Mouse (Mus musculus): ENCODE results near the gene Amh. TPM values are rescaled to one million over a fixed set of nuclear protein-coding genes. Genes with fewer than 3 reads are reported as not detected.

Amh gene
- 1 to 10 TPM; 2.3 to 3.2 TPM for total RNA-seq (2021)

- no peak for DNase-seq (ENCODE audit: extremely low spot score in 1 of 2, low spot score in 1 of 2)
These were observed at the start of gene Amh for GRCm38 (mm10) chr10:80804916-80805315. TSS of gene Amh (plus strand) at chr10:80805243.

- no peak for DNase-seq (ENCODE audit: extremely low spot score in 1 of 2, low spot score in 1 of 2)
These were observed 49.6 kb upstream of the Amh start for GRCm38 (mm10) chr10:80755291-80756015.

- DNase-seq (ENCODE audit: extremely low spot score in 1 of 2, low spot score in 1 of 2): no peak
These were observed 48.9 kb upstream of the Amh start for GRCm38 (mm10) chr10:80756099-80756498.

- no peak for DNase-seq (ENCODE audit: extremely low spot score in 1 of 2, low spot score in 1 of 2)
These were observed 48.5 kb upstream of the Amh start for GRCm38 (mm10) chr10:80756509-80756908.

GRCm38 (mm10) chr10:80756967-80757366 lies 48.1 kb upstream of the Amh start:
- no peak for DNase-seq (ENCODE audit: extremely low spot score in 1 of 2, low spot score in 1 of 2)

GRCm38 (mm10) chr10:80757717-80758116 lies 47.3 kb upstream of the Amh start:
- peak in 1 of 2 experiments; percentile 39 for DNase-seq (ENCODE audit: extremely low spot score in 1 of 2, low spot score in 1 of 2)

GRCm38 (mm10) chr10:80758651-80759050 lies 46.4 kb upstream of the Amh start:
- DNase-seq (ENCODE audit: extremely low spot score in 1 of 2, low spot score in 1 of 2): no peak

GRCm38 (mm10) chr10:80760596-80761524 lies 44.2 kb upstream of the Amh start:
- DNase-seq (ENCODE audit: extremely low spot score in 1 of 2, low spot score in 1 of 2): no peak

GRCm38 (mm10) chr10:80761821-80762220 lies 43.2 kb upstream of the Amh start:
- DNase-seq (ENCODE audit: extremely low spot score in 1 of 2, low spot score in 1 of 2): no peak

- DNase-seq (ENCODE audit: extremely low spot score in 1 of 2, low spot score in 1 of 2): no peak
These were observed 41.5 kb upstream of the Amh start for GRCm38 (mm10) chr10:80763502-80763901.

GRCm38 (mm10) chr10:80765746-80766145 lies 39.3 kb upstream of the Amh start:
- no peak for DNase-seq (ENCODE audit: extremely low spot score in 1 of 2, low spot score in 1 of 2)

- DNase-seq (ENCODE audit: extremely low spot score in 1 of 2, low spot score in 1 of 2): no peak
These were observed 38.8 kb upstream of the Amh start for GRCm38 (mm10) chr10:80766161-80766815.

- no peak for DNase-seq (ENCODE audit: extremely low spot score in 1 of 2, low spot score in 1 of 2)
These were observed 36.7 kb upstream of the Amh start for GRCm38 (mm10) chr10:80768365-80768764.

- DNase-seq (ENCODE audit: extremely low spot score in 1 of 2, low spot score in 1 of 2): no peak
These were observed 31.2 kb upstream of the Amh start for GRCm38 (mm10) chr10:80773816-80774215.

- DNase-seq (ENCODE audit: extremely low spot score in 1 of 2, low spot score in 1 of 2): peak; percentile 75 to 90
These were observed 30.5 kb upstream of the Amh start for GRCm38 (mm10) chr10:80774549-80774948.

- DNase-seq (ENCODE audit: extremely low spot score in 1 of 2, low spot score in 1 of 2): no peak
These were observed 30.1 kb upstream of the Amh start for GRCm38 (mm10) chr10:80774981-80775380.

GRCm38 (mm10) chr10:80775731-80776130 lies 29.3 kb upstream of the Amh start:
- no peak for DNase-seq (ENCODE audit: extremely low spot score in 1 of 2, low spot score in 1 of 2)

- DNase-seq (ENCODE audit: extremely low spot score in 1 of 2, low spot score in 1 of 2): no peak
These were observed 28.6 kb upstream of the Amh start for GRCm38 (mm10) chr10:80776358-80776869.

- no peak for DNase-seq (ENCODE audit: extremely low spot score in 1 of 2, low spot score in 1 of 2)
These were observed 27.9 kb upstream of the Amh start for GRCm38 (mm10) chr10:80777123-80777522.

GRCm38 (mm10) chr10:80779565-80779964 lies 25.5 kb upstream of the Amh start:
- no peak for DNase-seq (ENCODE audit: extremely low spot score in 1 of 2, low spot score in 1 of 2)

- DNase-seq (ENCODE audit: extremely low spot score in 1 of 2, low spot score in 1 of 2): no peak
These were observed 20.7 kb upstream of the Amh start for GRCm38 (mm10) chr10:80784302-80784701.
